Mouse (Mus musculus) liver, postnatal 0 days (tissue): ENCODE results near the gene Sp9.

Source experiments
- CTCF ChIP-seq: sonication (generic); IDR thresholded peaks from 2 replicates; pipeline ENCODE4 v1.5.1; 2016; ENCODE audit warnings: antibody characterized with exemption, low read depth
- EP300 ChIP-seq: IDR thresholded peaks from 2 replicates; pipeline ENCODE4 v1.6.1; 2016; ENCODE audit warnings: antibody characterized with exemption, low read depth, mild to moderate bottlenecking

- no peak for TF ChIP-seq EP300
- no peak for TF ChIP-seq CTCF
These were observed 40.6 kb upstream of the Sp9 start for GRCm38 (mm10) chr2:73231081-73231480.
